15 mouse cellular contexts compared by ENCODE assay signal in genomic region chr10:59800826-59801501, GRCm38 (mm10).
A peak's percentile ranks its signal among the peaks of the same experiment; 100 is the strongest.
DNase-seq lines count a peak whose midpoint lies in the region; ATAC-seq and TF ChIP-seq lines count a peak whose summit lies in the region.
"Had no signal": no experiment of that assay in that cellular context is flagged by ENCODE, and none has a peak within 500 bp of the region (broad histone marks: within the 10 kb centered on the region; RNA-seq: fewer than 3 reads in every experiment).

No protein-coding gene starts in this region.

- no peak for TF ChIP-seq CTCF in MEL (IDR thresholded peaks at IDR 0.05 in 2 of 3, conservative IDR thresholded peaks at IDR 0.05 in 1 of 3; ENCODE audit: control insufficient read depth in 1 of 3, insufficient read depth in 1 of 3, low read depth in 2 of 3, low read length in 3 of 3, poor library complexity in 1 of 3, severe bottlenecking in 1 of 3)

- TF ChIP-seq EP300 in MEL (IDR thresholded peaks at IDR 0.05; ENCODE audit: low read depth in 1 of 2, low read length in 2 of 2): peak in 1 of 2 experiments; percentile 55; a peak in 1 of 4 replicates

- TF ChIP-seq RAD21 in MEL (IDR thresholded peaks at IDR 0.05; ENCODE audit: low read depth, low read length): no peak

- H3K27me3 ChIP-seq in MEL (ENCODE audit: control insufficient read depth in 1 of 2, insufficient read depth in 2 of 2, low read length in 2 of 2): no peaks in the 10 kb centered on the region
- H3K27me3 ChIP-seq in hindbrain, embryonic 16.5 days (replicated peaks; ENCODE audit: control insufficient read depth, insufficient read depth, low read length): no peaks in the 10 kb centered on the region
- H3K27me3 ChIP-seq: Patski had no signal

- peak; percentile 22 for DNase-seq in MEL (ENCODE audit: low read depth, low spot score)
- DNase-seq in c-Kit-positive CD71-positive TER-119-negative erythroid progenitor cells, embryonic 14.5 days (ENCODE audit: low read depth): peak; percentile 64
- DNase-seq in frontal cortex, postnatal 10 days (ENCODE audit: low spot score in 2 of 2): no peak
- no peak for DNase-seq in embryo, embryonic 10.5 days (ENCODE audit: low spot score)
- no peak for DNase-seq in cerebellum, adult 11 months
- no peak for DNase-seq in testis, postnatal 10 days (ENCODE audit: low spot score)
- DNase-seq: adrenal gland, adult 2 months; cerebellum, adult 11-12 months; gastrocnemius, adult 2 months; kidney, postnatal 4 days had no signal

- peaks cover 0 to 5% of the 10 kb centered on the region in 2 experiments; a peak in 2 of 4 replicates for H3K4me1 ChIP-seq in MEL (ENCODE audit: control insufficient read depth in 1 of 2, insufficient read depth in 2 of 2, low read length in 2 of 2)
- peaks cover 14% of the 10 kb centered on the region for H3K4me1 ChIP-seq in hindbrain, embryonic 16.5 days (ENCODE audit: control insufficient read depth, insufficient read depth, low read depth, low read length)

- no peak overlapping the region for H3K9ac ChIP-seq in MEL (ENCODE audit: control insufficient read depth, low read depth, low read length, poor library complexity, severe bottlenecking)
- H3K9ac ChIP-seq in hindbrain, embryonic 16.5 days (ENCODE audit: low read depth, low read length): no peak overlapping the region

- H3K36me3 ChIP-seq in MEL (ENCODE audit: control insufficient read depth in 1 of 2, insufficient read depth in 2 of 2, low read length in 2 of 2): peaks cover 0 to 3% of the 10 kb centered on the region in 2 experiments; a peak in 2 of 4 replicates
- H3K36me3 ChIP-seq in hindbrain, embryonic 16.5 days (ENCODE audit: control insufficient read depth, insufficient read depth, low read length): no peaks in the 10 kb centered on the region

- TF ChIP-seq POLR2A in MEL (IDR thresholded peaks at IDR 0.05; ENCODE audit: control insufficient read depth in 1 of 2, insufficient read depth in 1 of 2, low read depth in 1 of 2, low read length in 2 of 2, poor library complexity in 1 of 2): no peak

- no peaks in the 10 kb centered on the region for H3K79me2 ChIP-seq in MEL (ENCODE audit: control insufficient read depth, insufficient read depth, low read length, poor library complexity)

- no peaks in the 10 kb centered on the region for H3K9me3 ChIP-seq in MEL (replicated peaks; ENCODE audit: insufficient read depth, low read length)
- no peaks in the 10 kb centered on the region for H3K9me3 ChIP-seq in hindbrain, embryonic 16.5 days (ENCODE audit: control insufficient read depth, low read length)
- H3K9me3 ChIP-seq: forebrain, embryonic 10.5 days; heart, embryonic 10.5 days had no signal

- 87% methylated on average over 12 of the region's 12 CpGs for WGBS in hindbrain, embryonic 16.5 days

- no peak overlapping the region for H3K4me2 ChIP-seq in hindbrain, embryonic 16.5 days (ENCODE audit: low read length)

- 0 out of 2 replicates have a peak, but pooled peaks have one; percentile 15 for ATAC-seq in hindbrain, embryonic 16.5 days
- ATAC-seq in megakaryocyte progenitor cell, adult 5-6 weeks (replicated peaks; ENCODE audit: poor library complexity): peak; percentile 99
- ATAC-seq: Patski had no signal

- H3K27ac ChIP-seq in MEL (ENCODE audit: control insufficient read depth, low read depth, low read length): no peak overlapping the region
- no peak overlapping the region; the same call in 1 of the 2 replicates for H3K27ac ChIP-seq in hindbrain, embryonic 16.5 days (ENCODE audit: low read depth, low read length)
- H3K27ac ChIP-seq: gastrocnemius, adult 2 months had no signal

- H3K4me3 ChIP-seq in MEL (ENCODE audit: control insufficient read depth in 1 of 2, insufficient read depth in 1 of 2, low read depth in 2 of 2, low read length in 2 of 2): no peak overlapping the region
- no peak overlapping the region for H3K4me3 ChIP-seq in hindbrain, embryonic 16.5 days (ENCODE audit: low read length)
- H3K4me3 ChIP-seq: forebrain, embryonic 10.5 days; gastrocnemius, adult 2 months; heart, embryonic 10.5 days had no signal

TF ChIP-seq in MEL, 35 proteins besides CTCF, POLR2A, EP300 and RAD21:
- TF ChIP-seq ZMIZ1 (IDR thresholded peaks at IDR 0.05; ENCODE audit: low read depth, low read length) (no peak), USF2 (IDR thresholded peaks at IDR 0.05; ENCODE audit: borderline replicate concordance in 1 of 2, insufficient read depth in 1 of 2, low read depth in 1 of 2, low read length in 2 of 2) (no peak), SIN3A (IDR thresholded peaks at IDR 0.05; ENCODE audit: low read length) (no peak), MXI1 (IDR thresholded peaks at IDR 0.05; ENCODE audit: low read depth, low read length) (no peak), MEF2A (IDR thresholded peaks at IDR 0.05; ENCODE audit: extremely low read depth, insufficient replicate concordance, low read depth, low read length, poor library complexity, severe bottlenecking) (no peak), TCF12 (IDR thresholded peaks at IDR 0.05; ENCODE audit: low read depth, low read length) (0 out of 2 replicates have a peak, but pooled peaks have one; percentile 27), TAL1 (IDR thresholded peaks at IDR 0.05; ENCODE audit: low read length) (peak; percentile 46), SMC3 (IDR thresholded peaks at IDR 0.05; ENCODE audit: low read depth, low read length) (no peak), GATA1 (IDR thresholded peaks at IDR 0.05; ENCODE audit: low read depth, low read length) (no peak), MAZ (IDR thresholded peaks at IDR 0.05; ENCODE audit: low read depth, low read length) (no peak), MYB (IDR thresholded peaks at IDR 0.05; ENCODE audit: low read depth, low read length) (no peak), ELF1 (IDR thresholded peaks at IDR 0.05; ENCODE audit: low read depth, low read length) (no peak), UBTF (IDR thresholded peaks at IDR 0.05; ENCODE audit: borderline replicate concordance, insufficient read depth, low read depth, low read length) (no peak), RCOR1 (IDR thresholded peaks at IDR 0.05; ENCODE audit: low read depth, low read length) (no peak), MYC (IDR thresholded peaks at IDR 0.05; ENCODE audit: low read depth, low read length) (no peak), ZNF384 (IDR thresholded peaks at IDR 0.05; ENCODE audit: low read depth, low read length) (no peak), CHD1 (IDR thresholded peaks at IDR 0.05; ENCODE audit: low read depth, low read length) (no peak), BHLHE40 (IDR thresholded peaks at IDR 0.05; ENCODE audit: borderline replicate concordance, low read depth, low read length) (no peak), JUND (IDR thresholded peaks at IDR 0.05; ENCODE audit: low read depth, low read length) (no peak), ETS1 (IDR thresholded peaks at IDR 0.05; ENCODE audit: low read depth, low read length) (0 out of 2 replicates have a peak, but pooled peaks have one; percentile 12), POLR2AphosphoS2 (IDR thresholded peaks at IDR 0.05; ENCODE audit: low read length) (no peak), MAX (IDR thresholded peaks at IDR 0.05; ENCODE audit: low read length) (no peak), ZC3H11A (IDR thresholded peaks at IDR 0.05; ENCODE audit: low read depth, low read length) (no peak)

Comparison
In these comparisons a context has a peak if more than half of its experiments do, and no peak if none do; other contexts are left out.
1. DNase-seq: peak in MEL (single experiment) and c-Kit-positive CD71-positive TER-119-negative erythroid progenitor cells, embryonic 14.5 days (single experiment); none in frontal cortex, postnatal 10 days (0 of 2), embryo, embryonic 10.5 days (single experiment), cerebellum, adult 11 months (single experiment) and testis, postnatal 10 days (single experiment).